Mouse (Mus musculus) thymus, adult 2 months (tissue): ENCODE data around the gene 1110032A03Rik.

ENCODE experiments used
- CTCF ChIP-seq: fragments of 200-500 bp; IDR thresholded peaks from 2 replicates; pipeline ENCODE4 v1.5.1; 2012; ENCODE audit warnings: mild to moderate bottlenecking, control low read depth, low read length, moderate library complexity, borderline replicate concordance; ENCODE audit not compliant: control insufficient read depth, poor library complexity, insufficient read depth; ENCODE audit errors: extremely low read depth
- POLR2A ChIP-seq: fragments of 200-500 bp; IDR thresholded peaks from 2 replicates; pipeline ENCODE4 v1.6.1; 2012; ENCODE audit warnings: mild to moderate bottlenecking, low read length, control low read depth, moderate library complexity; ENCODE audit not compliant: control insufficient read depth, poor library complexity, insufficient read depth; ENCODE audit errors: extremely low read depth

DNA sequence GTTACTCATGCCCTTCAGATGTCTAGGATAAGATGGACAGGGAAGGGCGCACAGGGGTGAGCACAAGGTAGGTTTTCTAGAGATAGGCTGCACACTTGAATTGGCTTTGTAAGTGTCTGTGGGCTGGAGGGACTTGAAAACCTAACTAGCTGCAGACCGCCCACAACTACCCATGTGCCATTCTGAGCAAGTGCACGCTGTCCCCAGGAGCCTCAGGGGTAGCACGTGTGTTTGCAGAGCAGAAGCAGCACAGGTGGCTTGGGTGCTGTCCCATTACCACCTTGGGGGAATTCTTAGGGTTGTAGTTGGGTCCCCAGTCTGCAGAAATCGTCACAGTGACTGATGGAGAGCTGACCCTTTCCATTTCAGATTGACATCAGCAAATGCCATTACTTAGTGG is 46.9 kb upstream of the 1110032A03Rik start:
- TF ChIP-seq CTCF (no peak), POLR2A (no peak)
